Mouse (Mus musculus) erythroblast, embryonic 14.5 days (primary cell): ENCODE data around the gene Sesn3.

Source experiments
- GATA1 ChIP-seq: IDR thresholded peaks from 2 replicates; pipeline ENCODE4 v1.6.1; 2012; ENCODE audit warnings: low read length, inconsistent platforms, mixed read lengths
- TAL1 ChIP-seq: IDR thresholded peaks from 3 replicates; pipeline ENCODE4 v1.6.1; 2012; ENCODE audit warnings: low read length, inconsistent platforms, mixed read lengths

GRCm38 (mm10) chr9:14382256-14382791 is 107.5 kb downstream of the Sesn3 start:
- no peak for TF ChIP-seq TAL1
- no peak for TF ChIP-seq GATA1
